ENCODE assay signal across 13 mouse cellular contexts in genomic region chr5:12080191-12080590, GRCm38 (mm10).
"Had no signal": no experiment of that assay in that cellular context is flagged by ENCODE, and none has a peak within 500 bp of the region (broad histone marks: within the 10 kb centered on the region; RNA-seq: fewer than 3 reads in every experiment).

No protein-coding gene starts in this region.

- DNase-seq: kidney, adult 2 months; liver; lung, adult 18-20 months; lung, postnatal 14 days; thymus, adult 18-20 months; thymus, postnatal 14 days had no signal

- H3K27ac ChIP-seq: intestine, embryonic 15.5 days; kidney, embryonic 15.5 days; left cerebral cortex, adult 2 months; liver, embryonic 14.5 days; midbrain, embryonic 12.5 days; neural tube, embryonic 12.5 days; stomach, postnatal 0 days had no signal

- ATAC-seq: intestine, embryonic 15.5 days had no signal

- H3K9ac ChIP-seq: intestine, embryonic 15.5 days; kidney, embryonic 15.5 days; liver, embryonic 14.5 days; midbrain, embryonic 12.5 days; neural tube, embryonic 12.5 days had no signal

- H3K4me3 ChIP-seq: intestine, embryonic 15.5 days; kidney, embryonic 15.5 days; left cerebral cortex, adult 2 months; midbrain, embryonic 12.5 days; neural tube, embryonic 12.5 days had no signal

- H3K9me3 ChIP-seq: intestine, embryonic 15.5 days; kidney, embryonic 15.5 days; midbrain, embryonic 12.5 days; neural tube, embryonic 12.5 days had no signal

- H3K27me3 ChIP-seq: intestine, embryonic 15.5 days; kidney, embryonic 15.5 days; midbrain, embryonic 12.5 days; neural tube, embryonic 12.5 days had no signal

- H3K36me3 ChIP-seq: intestine, embryonic 15.5 days; kidney, embryonic 15.5 days; midbrain, embryonic 12.5 days; neural tube, embryonic 12.5 days had no signal

- H3K4me2 ChIP-seq: intestine, embryonic 15.5 days; kidney, embryonic 15.5 days; midbrain, embryonic 12.5 days; neural tube, embryonic 12.5 days had no signal

- H3K4me1 ChIP-seq: intestine, embryonic 15.5 days; kidney, embryonic 15.5 days; midbrain, embryonic 12.5 days; neural tube, embryonic 12.5 days had no signal
